Mouse (Mus musculus) bone marrow macrophage, adult 2 months (primary cell): ENCODE results near the gene Snrk.

Experiments
- CTCF ChIP-seq: IDR thresholded peaks from 2 replicates; pipeline ENCODE4 v1.5.1; 2012; ENCODE audit warnings: low read depth, mild to moderate bottlenecking, low read length, moderate library complexity
- POLR2A ChIP-seq: IDR thresholded peaks from 2 replicates; pipeline ENCODE4 v1.6.1; 2012; ENCODE audit warnings: mild to moderate bottlenecking, low read depth, low read length, borderline replicate concordance

GRCm38 (mm10) chr9:122104285-122104829 lies 12.7 kb upstream of the Snrk start:
- TF ChIP-seq CTCF (no peak), POLR2A (no peak)
